Mouse (Mus musculus) activated CD4-positive, CD25-positive, alpha-beta regulatory T cell, adult 4 months (primary cell): Measurements from ENCODE around the gene Tff3. TPM values are rescaled to one million over a fixed set of nuclear protein-coding genes. Genes with fewer than 3 reads are reported as not detected.

ENCODE experiments used
- ATAC-seq: one replicate; pipeline ENCODE4 v1.8.0; 2017
- polyA plus RNA-seq, 2 experiments: library from polyadenylated mRNA; unstranded; fragments of 100-300 nt; shearing (Covaris generic); gene quantifications; one replicate each; pipeline ENCODE4 v1.2.1; 2017

Gene Tff3
- polyA plus RNA-seq, result not detected

- ATAC-seq, result no peak
Observed at GRCm38 (mm10) chr17:31129452-31129851, at the start of gene Tff3. Gene Tff3, minus strand, starts transcription at chr17:31129646.

GRCm38 (mm10) chr17:31176321-31176720 lies 46.9 kb upstream of the Tff3 start:
- peak; percentile 81 for ATAC-seq

- ATAC-seq, result no peak
Observed at GRCm38 (mm10) chr17:31169796-31170195, 40.4 kb upstream of the Tff3 start.

GRCm38 (mm10) chr17:31165127-31165526 lies 35.7 kb upstream of the Tff3 start, which contains the start of gene Tff1:
Gene Tff1, minus strand, starts transcription at chr17:31165277.
- no peak for ATAC-seq

- ATAC-seq, result no peak
Observed at GRCm38 (mm10) chr17:31163821-31164220, 34.4 kb upstream of the Tff3 start.

GRCm38 (mm10) chr17:31162607-31163006 lies 33.2 kb upstream of the Tff3 start:
- no peak for ATAC-seq

- ATAC-seq, result no peak
Observed at GRCm38 (mm10) chr17:31160291-31160690, 30.8 kb upstream of the Tff3 start.

GRCm38 (mm10) chr17:31157921-31158320 lies 28.5 kb upstream of the Tff3 start:
- ATAC-seq, result no peak

- no peak for ATAC-seq
Observed at GRCm38 (mm10) chr17:31153785-31154184, 24.3 kb upstream of the Tff3 start.

GRCm38 (mm10) chr17:31152966-31153499 lies 23.6 kb upstream of the Tff3 start:
- no peak for ATAC-seq

GRCm38 (mm10) chr17:31152512-31152911 lies 23.1 kb upstream of the Tff3 start:
- no peak for ATAC-seq

GRCm38 (mm10) chr17:31145998-31146397 lies 16.6 kb upstream of the Tff3 start:
- ATAC-seq, result no peak

GRCm38 (mm10) chr17:31144040-31145037 lies 14.9 kb upstream of the Tff3 start, which contains the start of gene Tff2:
Gene Tff2, minus strand, starts transcription at chr17:31144282.
- ATAC-seq, result no peak

GRCm38 (mm10) chr17:31142116-31142515 lies 12.7 kb upstream of the Tff3 start:
- no peak for ATAC-seq

GRCm38 (mm10) chr17:31138398-31138797 lies 9.0 kb upstream of the Tff3 start:
- peak; percentile 60 for ATAC-seq

GRCm38 (mm10) chr17:31136821-31137220 lies 7.4 kb upstream of the Tff3 start:
- peak; percentile 48 for ATAC-seq

- peak; percentile 51 for ATAC-seq
Observed at GRCm38 (mm10) chr17:31136291-31136690, 6.8 kb upstream of the Tff3 start.

- ATAC-seq, result no peak
Observed at GRCm38 (mm10) chr17:31134913-31135312, 5.5 kb upstream of the Tff3 start.

- no peak for ATAC-seq
Observed at GRCm38 (mm10) chr17:31133776-31134175, 4.3 kb upstream of the Tff3 start.

- no peak for ATAC-seq
Observed at GRCm38 (mm10) chr17:31131269-31131821, 1.9 kb upstream of the Tff3 start.

- ATAC-seq, result no peak
Observed at GRCm38 (mm10) chr17:31128708-31129318, 633 bp downstream of the Tff3 start.

- ATAC-seq, result no peak
Observed at GRCm38 (mm10) chr17:31125548-31126266, 3.7 kb downstream of the Tff3 start.
